Mouse (Mus musculus): ENCODE measurements at regions not wholly inside any gene's neighbourhood (a gene's known extent, or its start where the extent isn't known, plus 50 kb on each side); places are given as distances from the start of the nearest gene placed in this dataset.
A peak's percentile ranks its signal among the peaks of the same experiment; 100 is the strongest.

DNA sequence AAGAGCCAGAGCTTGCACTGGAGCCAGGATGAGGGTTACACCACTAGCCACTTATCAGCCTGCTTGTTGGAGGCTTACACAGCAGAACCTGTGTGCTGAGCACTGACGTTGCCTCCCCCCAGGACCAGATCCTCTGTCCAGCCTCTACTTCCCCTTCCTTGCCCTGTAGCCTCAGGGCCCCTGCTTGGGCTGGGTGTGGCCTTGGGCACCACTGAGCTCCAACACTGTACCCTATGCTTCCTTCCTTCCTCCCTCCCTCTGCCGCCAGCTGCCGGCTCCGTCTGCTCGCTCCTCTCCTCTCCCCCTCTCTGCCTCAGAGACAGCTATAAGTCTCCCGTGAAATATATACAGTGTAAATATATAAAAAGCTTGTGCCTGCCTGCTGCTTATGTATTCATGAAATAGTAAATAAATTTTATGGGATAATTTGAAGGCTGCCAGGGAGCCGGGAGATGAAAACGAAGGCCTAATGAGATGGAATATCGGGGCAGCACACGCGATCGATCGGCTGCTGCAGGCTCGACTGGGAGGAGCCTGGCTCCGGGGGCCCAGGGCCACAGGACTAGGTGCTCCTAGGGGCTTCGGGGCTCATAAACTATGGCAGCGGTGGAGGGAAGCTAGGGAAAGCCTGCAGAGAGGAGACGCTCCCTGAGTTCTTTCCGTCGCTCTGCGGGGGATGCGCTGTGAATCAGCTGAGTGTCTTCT lies 135.6 kb downstream of the Rbm19 start:
- Histone ChIP-seq H3K36me3 (no peaks in the 10 kb centered on the region), H3K9ac (peak overlapping the region; percentile 18; the same call in 1 of the 2 replicates), H3K27me3 (no peaks in the 10 kb centered on the region), H3K27ac (replicated peaks) (peak overlapping the region; percentile 74), H3K4me1 (replicated peaks) (peaks cover 16% of the 10 kb centered on the region), H3K4me2 (peak overlapping the region; percentile 44), H3K4me3 (no peak overlapping the region), H3K9me3 (no peaks in the 10 kb centered on the region)
- peak; percentile 66 for ATAC-seq (ENCODE audit: low FRiP score, low read depth)
- WGBS, result 13% methylated on average over 22 of the region's 22 CpGs

DNA sequence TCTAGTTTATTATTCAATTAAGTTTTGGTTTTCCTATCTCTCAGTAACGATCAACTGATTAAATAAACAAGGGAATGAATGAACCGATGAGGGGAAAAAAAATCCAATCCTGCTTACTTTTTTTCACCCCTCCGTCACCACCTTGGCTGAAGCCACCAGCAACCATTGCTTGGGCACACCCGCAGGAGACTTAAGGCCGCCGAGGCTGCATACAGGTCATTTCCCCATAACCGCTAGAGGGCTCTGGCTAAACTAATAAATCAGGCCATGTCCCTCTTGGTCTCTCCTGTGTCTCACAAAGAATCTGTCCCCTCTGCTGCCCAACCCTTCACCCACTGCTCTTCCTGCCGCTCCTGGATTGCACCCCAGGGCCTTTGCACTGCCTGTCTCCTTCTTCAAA lies 136.3 kb downstream of the Rbm19 start:
- Histone ChIP-seq H3K9ac (no peak overlapping the region), H3K4me2 (peak overlapping the region; percentile 44; the same call in 1 of the 2 replicates), H3K27me3 (no peaks in the 10 kb centered on the region), H3K4me3 (no peak overlapping the region), H3K9me3 (no peaks in the 10 kb centered on the region), H3K27ac (replicated peaks) (no peak overlapping the region), H3K4me1 (replicated peaks) (peaks cover 16% of the 10 kb centered on the region), H3K36me3 (no peaks in the 10 kb centered on the region)
- WGBS, result 12% methylated on average over 8 of the region's 8 CpGs
- ATAC-seq (ENCODE audit: low FRiP score, low read depth), result 0 out of 2 replicates have a peak, but pooled peaks have one; percentile 23

DNA sequence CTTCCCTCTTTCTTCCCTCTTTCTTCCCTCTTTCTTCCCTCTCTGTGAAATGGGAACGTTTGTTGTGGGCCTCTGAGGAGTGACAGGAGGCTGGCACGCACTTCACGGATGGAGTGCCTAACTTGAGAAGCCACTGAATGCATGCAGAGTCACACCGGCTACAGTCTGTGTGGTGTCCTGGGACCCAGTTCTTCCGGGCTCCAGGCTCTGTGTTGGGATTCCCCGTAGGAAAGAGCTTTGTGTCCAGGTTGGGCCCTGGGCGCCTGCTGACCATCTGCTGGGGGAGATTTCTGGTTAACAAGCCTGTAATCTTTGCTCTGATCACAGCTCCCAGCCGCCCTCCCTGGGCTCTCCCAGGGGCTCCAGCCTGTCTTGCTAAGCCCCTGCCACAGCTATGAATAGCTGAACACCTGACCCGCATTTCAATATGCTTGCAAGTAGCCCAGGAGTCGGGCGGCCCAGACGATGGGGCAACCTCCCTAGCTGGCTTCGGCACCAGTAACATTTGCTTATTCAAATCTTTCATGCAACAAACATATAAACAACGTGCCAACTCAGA lies 146.5 kb downstream of the Rbm19 start:
- no peak overlapping the region for H3K27ac ChIP-seq (replicated peaks)
- H3K36me3 ChIP-seq, result no peaks in the 10 kb centered on the region
- no peak overlapping the region for H3K4me3 ChIP-seq
- peak; percentile 58; the same call in 1 of the 2 replicates for ATAC-seq (ENCODE audit: low FRiP score, low read depth)
- peaks cover 9% of the 10 kb centered on the region for H3K4me1 ChIP-seq (replicated peaks)
- H3K4me2 ChIP-seq, result no peak overlapping the region
- no peak overlapping the region for H3K9ac ChIP-seq
- no peaks in the 10 kb centered on the region for H3K9me3 ChIP-seq
- 15% methylated on average over 14 of the region's 14 CpGs for WGBS
- no peaks in the 10 kb centered on the region for H3K27me3 ChIP-seq

GRCm38 (mm10) chr5:120269416-120269860 lies 153.2 kb downstream of the Rbm19 start:
- peak; percentile 52 for ATAC-seq (ENCODE audit: low FRiP score, low read depth)
- Histone ChIP-seq H3K4me1 (replicated peaks) (peaks cover 24% of the 10 kb centered on the region), H3K9me3 (no peaks in the 10 kb centered on the region), H3K4me2 (peak overlapping the region; percentile 43), H3K27ac (replicated peaks) (peak overlapping the region; percentile 86), H3K4me3 (no peak overlapping the region), H3K27me3 (no peaks in the 10 kb centered on the region), H3K9ac (peak overlapping the region; percentile 18; the same call in 1 of the 2 replicates), H3K36me3 (no peaks in the 10 kb centered on the region)
- WGBS, result 3% methylated on average over 22 of the region's 22 CpGs

DNA sequence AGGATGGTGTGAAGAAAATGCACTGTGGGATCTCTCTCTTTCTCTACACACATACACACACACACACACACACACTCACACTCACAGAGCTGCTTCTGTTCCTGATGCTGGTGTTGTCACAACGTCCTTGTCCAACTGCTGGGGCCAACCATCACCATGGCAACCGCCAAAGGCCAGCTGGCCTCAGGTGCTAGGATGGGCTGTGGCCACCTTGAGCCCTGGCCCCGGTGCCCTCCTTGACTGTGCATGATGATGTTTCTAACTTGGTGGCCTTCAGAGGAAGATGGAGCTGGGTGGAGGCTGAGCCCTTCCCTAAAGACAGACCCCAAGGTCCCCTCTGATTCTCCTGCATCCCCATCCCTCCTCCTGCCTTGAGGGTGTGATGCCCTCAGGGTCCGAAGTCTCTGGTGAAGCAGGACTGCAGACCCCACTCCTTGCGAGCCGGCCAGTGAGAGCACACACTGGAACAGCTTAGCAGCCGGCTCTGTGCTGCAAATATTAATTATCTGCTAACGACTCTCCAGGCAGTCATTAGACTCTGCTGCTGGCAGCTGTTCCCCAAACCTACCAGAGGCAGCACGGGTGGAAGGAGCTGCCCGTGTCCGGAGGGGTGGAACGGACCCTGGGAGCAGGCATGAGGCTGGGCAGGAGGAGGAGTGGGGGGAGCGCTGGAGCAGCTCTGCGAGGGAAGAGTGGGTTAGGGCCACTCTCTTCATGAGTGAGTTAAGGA lies 154.8 kb downstream of the Rbm19 start:
- Histone ChIP-seq H3K27ac (replicated peaks) (peak overlapping the region; percentile 54), H3K9ac (no peak overlapping the region), H3K4me1 (replicated peaks) (peaks cover 28% of the 10 kb centered on the region), H3K4me3 (no peak overlapping the region), H3K4me2 (0 out of 2 replicates have a peak overlapping the region, but pooled peaks have one; percentile 11), H3K36me3 (no peaks in the 10 kb centered on the region), H3K27me3 (no peaks in the 10 kb centered on the region), H3K9me3 (no peaks in the 10 kb centered on the region)
- peak; percentile 55; the same call in 1 of the 2 replicates for ATAC-seq (ENCODE audit: low FRiP score, low read depth)
- 37% methylated on average over 14 of the region's 14 CpGs for WGBS

DNA sequence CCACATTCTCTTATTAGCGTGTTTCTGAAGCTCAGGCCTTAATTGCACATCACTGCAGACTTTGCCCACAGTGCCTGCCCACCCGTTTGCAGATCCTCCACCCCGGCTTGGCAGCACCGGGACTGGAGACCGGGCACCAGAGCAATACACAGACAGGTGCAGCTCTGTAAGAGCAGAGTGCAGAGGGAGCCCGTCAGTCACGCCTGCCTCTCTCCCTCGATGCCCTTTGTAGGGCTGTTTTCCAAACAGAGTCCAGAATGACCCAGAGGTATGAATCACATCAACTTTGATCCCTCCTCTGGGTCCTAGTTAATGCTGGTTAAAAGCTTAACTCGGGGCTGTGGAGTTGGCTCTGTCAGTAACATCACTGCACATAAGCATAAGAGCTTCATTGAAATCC lies 155.3 kb upstream of the Lhx5 start:
- no peaks in the 10 kb centered on the region for H3K36me3 ChIP-seq
- 0 out of 2 replicates have a peak overlapping the region, but pooled peaks have one; percentile 30 for H3K27ac ChIP-seq (replicated peaks)
- WGBS, result 48% methylated on average over 9 of the region's 9 CpGs
- H3K9me3 ChIP-seq, result no peaks in the 10 kb centered on the region
- 0 out of 2 replicates have a peak, but pooled peaks cover 2% of the 10 kb centered on the region for H3K27me3 ChIP-seq
- H3K4me2 ChIP-seq, result no peak overlapping the region
- H3K4me3 ChIP-seq, result no peak overlapping the region
- H3K9ac ChIP-seq, result no peak overlapping the region
- peaks cover 28% of the 10 kb centered on the region for H3K4me1 ChIP-seq (replicated peaks)
- no peak for ATAC-seq (ENCODE audit: low FRiP score, low read depth)

GRCm38 (mm10) chr5:120280321-120280720 lies 151.2 kb upstream of the Lhx5 start:
- ATAC-seq (ENCODE audit: low FRiP score, low read depth), result no peak
- H3K27ac ChIP-seq (replicated peaks), result no peak overlapping the region

DNA sequence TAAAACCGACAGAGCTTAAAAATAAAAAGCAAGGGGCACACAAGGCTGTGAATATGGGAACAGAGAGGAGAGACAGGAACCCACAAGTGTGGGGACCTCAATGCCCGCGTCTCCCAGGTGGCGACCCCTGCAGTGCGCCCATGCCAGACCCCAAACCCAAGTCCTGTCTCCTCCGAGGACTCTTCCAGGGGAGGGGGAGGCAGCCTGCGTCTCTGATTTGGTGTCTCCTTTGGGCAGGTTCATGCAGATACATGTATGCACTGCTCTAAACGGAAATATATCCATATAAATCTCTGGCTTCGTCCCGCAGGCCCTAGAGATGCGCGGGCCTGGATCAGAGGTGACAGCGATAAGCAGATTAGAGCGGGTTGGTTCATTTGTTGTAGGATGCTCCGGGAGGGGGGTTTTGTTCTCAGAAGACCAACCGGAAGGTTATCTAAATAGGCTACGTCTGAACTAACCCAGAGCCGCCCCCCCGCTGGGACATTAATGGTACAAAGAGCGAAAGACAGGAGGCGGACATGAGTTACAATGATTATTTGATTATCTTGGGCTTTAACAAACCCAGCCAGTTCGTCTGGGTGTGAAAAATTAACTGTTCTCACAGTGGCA lies 150.4 kb upstream of the Lhx5 start:
- 3% methylated on average over 22 of the region's 22 CpGs for WGBS
- H3K9ac ChIP-seq, result no peak overlapping the region
- ATAC-seq (ENCODE audit: low FRiP score, low read depth), result no peak
- 0 out of 2 replicates have a peak overlapping the region, but pooled peaks have one; percentile 8 for H3K4me2 ChIP-seq
- peak overlapping the region; percentile 23; the same call in 1 of the 2 replicates for H3K27ac ChIP-seq (replicated peaks)
- H3K27me3 ChIP-seq, result 0 out of 2 replicates have a peak, but pooled peaks cover 2% of the 10 kb centered on the region
- no peaks in the 10 kb centered on the region for H3K36me3 ChIP-seq
- H3K9me3 ChIP-seq, result no peaks in the 10 kb centered on the region
- no peak overlapping the region for H3K4me3 ChIP-seq
- H3K4me1 ChIP-seq (replicated peaks), result peaks cover 36% of the 10 kb centered on the region

More at GRCm38 (mm10) chr5:120280321-120280720, 151.2 kb upstream of the Lhx5 start:
- Histone ChIP-seq H3K4me1 (replicated peaks) (peaks cover 37% of the 10 kb centered on the region), H3K9me3 (no peaks in the 10 kb centered on the region), H3K27me3 (0 out of 2 replicates have a peak, but pooled peaks cover 2% of the 10 kb centered on the region), H3K36me3 (no peaks in the 10 kb centered on the region), H3K9ac (no peak overlapping the region), H3K4me3 (no peak overlapping the region), H3K4me2 (peak overlapping the region; percentile 18; the same call in 1 of the 2 replicates)
- 5% methylated on average over 13 of the region's 13 CpGs for WGBS

DNA sequence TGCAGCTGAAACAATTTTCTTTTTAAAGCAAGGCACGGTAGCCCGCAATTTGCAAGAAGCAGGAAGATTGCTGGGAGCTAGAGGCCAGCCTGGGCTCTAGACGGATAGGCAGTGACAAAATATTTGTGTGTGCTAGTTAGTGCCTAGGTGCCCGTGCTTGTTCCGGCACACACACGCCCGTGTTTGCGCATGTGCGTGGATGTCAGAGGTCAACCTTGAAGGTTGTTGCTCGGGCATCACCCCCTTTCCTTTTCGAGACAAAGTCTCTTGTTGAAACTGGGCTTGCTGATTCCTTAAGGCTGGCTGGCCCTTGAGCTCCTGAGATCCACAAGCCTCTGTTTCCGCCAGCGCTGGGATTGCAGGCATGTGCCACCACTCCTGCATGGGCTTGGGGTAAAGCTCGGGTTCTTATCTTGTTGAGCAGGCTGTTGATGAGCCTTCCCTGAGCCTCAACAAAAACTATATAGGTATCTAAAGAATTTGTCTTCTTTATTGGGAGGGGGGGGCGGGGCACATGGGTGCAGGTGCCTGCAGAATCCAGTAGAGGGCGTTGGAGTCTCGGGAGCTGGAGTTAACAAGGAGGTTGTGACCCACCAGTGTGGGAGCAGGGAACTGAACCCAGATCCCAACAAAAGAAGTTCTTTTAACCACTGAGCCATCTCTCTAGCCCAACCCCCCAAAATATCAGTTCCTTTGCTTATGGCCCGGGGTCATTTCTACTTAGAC lies 149.5 kb upstream of the Lhx5 start:
- peaks cover 35% of the 10 kb centered on the region for H3K4me1 ChIP-seq (replicated peaks)
- H3K4me2 ChIP-seq, result no peak overlapping the region
- 43% methylated on average over 18 of the region's 18 CpGs for WGBS
- peak overlapping the region; percentile 23; the same call in 1 of the 2 replicates for H3K27ac ChIP-seq (replicated peaks)
- H3K27me3 ChIP-seq, result 0 out of 2 replicates have a peak, but pooled peaks cover 2% of the 10 kb centered on the region
- H3K36me3 ChIP-seq, result no peaks in the 10 kb centered on the region
- no peak for ATAC-seq (ENCODE audit: low FRiP score, low read depth)
- no peaks in the 10 kb centered on the region for H3K9me3 ChIP-seq
- H3K4me3 ChIP-seq, result no peak overlapping the region
- H3K9ac ChIP-seq, result no peak overlapping the region

DNA sequence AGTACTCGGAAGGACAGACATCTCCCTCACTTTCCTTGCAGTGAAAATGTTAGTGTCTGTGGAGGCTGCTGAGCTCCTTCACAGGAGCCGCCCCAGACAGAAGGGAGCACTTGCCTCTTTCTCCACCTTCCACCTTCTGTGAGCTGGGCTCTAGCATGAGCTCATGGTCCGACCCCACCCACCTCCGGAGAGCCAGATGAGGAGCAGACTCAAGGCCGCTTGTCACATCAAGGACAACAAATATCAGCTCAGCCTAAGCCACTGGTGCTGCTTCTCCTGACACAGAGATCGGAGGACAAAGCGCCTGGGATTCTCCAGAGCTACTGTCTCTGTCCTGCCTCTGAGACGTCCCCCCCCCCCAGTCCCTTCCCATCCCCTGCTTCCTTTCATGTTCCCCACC lies 146.9 kb upstream of the Lhx5 start:
- no peaks in the 10 kb centered on the region for H3K9me3 ChIP-seq
- H3K9ac ChIP-seq, result no peak overlapping the region
- H3K27ac ChIP-seq (replicated peaks), result peak overlapping the region; percentile 71
- H3K4me3 ChIP-seq, result no peak overlapping the region
- H3K4me2 ChIP-seq, result no peak overlapping the region
- H3K36me3 ChIP-seq, result no peaks in the 10 kb centered on the region
- H3K4me1 ChIP-seq (replicated peaks), result peaks cover 48% of the 10 kb centered on the region
- H3K27me3 ChIP-seq, result 0 out of 2 replicates have a peak, but pooled peaks cover 2% of the 10 kb centered on the region
- 32% methylated on average over 7 of the region's 8 CpGs for WGBS
- ATAC-seq (ENCODE audit: low FRiP score, low read depth), result no peak

GRCm38 (mm10) chr5:120285036-120285435 lies 146.5 kb upstream of the Lhx5 start:
- ATAC-seq (ENCODE audit: low FRiP score, low read depth), result 0 out of 2 replicates have a peak, but pooled peaks have one; percentile 40
- 0 out of 2 replicates have a peak, but pooled peaks cover under 1% of the 10 kb centered on the region for H3K27me3 ChIP-seq
- H3K4me1 ChIP-seq (replicated peaks), result peaks cover 44% of the 10 kb centered on the region
- H3K27ac ChIP-seq (replicated peaks), result peak overlapping the region; percentile 71
- H3K36me3 ChIP-seq, result no peaks in the 10 kb centered on the region
- H3K4me3 ChIP-seq, result no peak overlapping the region
- H3K4me2 ChIP-seq, result no peak overlapping the region
- H3K9me3 ChIP-seq, result no peaks in the 10 kb centered on the region
- WGBS, result 17% methylated on average over 9 of the region's 9 CpGs
- H3K9ac ChIP-seq, result no peak overlapping the region

All from hindbrain, embryonic 15.5 days (tissue).